Mouse (Mus musculus): ENCODE data around the gene Fgfr2. TPM values are rescaled to one million over a fixed set of nuclear protein-coding genes. Genes with fewer than 3 reads are reported as not detected.
"Not testable (repeated sequence)": the region's sequence is repeated elsewhere in the genome, so short reads cannot be mapped to it uniquely, and the experiment has no call there.

Gene Fgfr2
- total RNA-seq, 2 experiments from 2014 or later, result 1.7 to 3.7 TPM

DNA sequence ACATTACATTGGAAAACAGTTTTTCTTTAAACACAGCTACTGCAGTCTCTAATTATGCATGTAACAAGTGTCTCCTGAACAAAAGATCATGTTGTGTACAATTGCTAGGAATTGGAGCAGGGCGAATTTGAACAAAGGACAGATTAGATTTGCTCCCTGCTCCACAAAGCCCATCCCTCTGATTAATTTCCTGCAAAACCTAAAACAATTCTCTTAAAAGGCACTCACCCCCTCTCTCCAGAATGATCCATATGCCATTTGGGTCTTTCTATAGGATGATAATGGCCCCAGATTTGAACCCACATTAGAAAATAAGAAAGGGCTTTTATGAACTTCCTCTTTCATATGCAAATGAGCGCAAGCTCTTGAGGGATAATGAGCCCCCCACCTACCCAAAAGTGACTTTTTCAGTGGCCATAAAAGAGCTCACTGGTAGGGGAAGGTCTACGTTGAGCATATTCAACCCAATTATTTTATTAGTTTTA, 1658.0 kb downstream of the Fgfr2 start:
- no peak for ATAC-seq (replicated peaks; ENCODE audit: low FRiP score, poor library complexity, severe bottlenecking)

DNA sequence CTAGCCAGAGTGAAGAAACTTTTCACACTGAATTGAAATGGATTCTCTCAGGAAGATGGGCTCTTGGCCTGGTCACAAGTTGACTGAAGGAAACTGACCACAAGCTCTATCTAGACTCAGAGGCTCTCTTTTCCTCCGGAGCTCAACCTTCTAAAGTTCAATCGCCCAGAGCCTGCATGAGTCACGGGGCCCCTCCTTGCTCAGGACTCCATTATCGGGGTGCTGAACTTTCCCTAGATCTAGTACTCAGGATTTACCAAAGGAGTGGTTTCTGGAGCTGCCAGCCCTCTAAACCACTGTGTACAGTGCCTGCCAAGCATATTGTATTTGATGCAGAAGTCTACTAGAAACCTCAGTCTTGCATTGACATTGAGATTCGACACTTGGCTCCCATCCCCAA, 1666.4 kb downstream of the Fgfr2 start:
- no peak for ATAC-seq (replicated peaks; ENCODE audit: low FRiP score, poor library complexity, severe bottlenecking)

DNA sequence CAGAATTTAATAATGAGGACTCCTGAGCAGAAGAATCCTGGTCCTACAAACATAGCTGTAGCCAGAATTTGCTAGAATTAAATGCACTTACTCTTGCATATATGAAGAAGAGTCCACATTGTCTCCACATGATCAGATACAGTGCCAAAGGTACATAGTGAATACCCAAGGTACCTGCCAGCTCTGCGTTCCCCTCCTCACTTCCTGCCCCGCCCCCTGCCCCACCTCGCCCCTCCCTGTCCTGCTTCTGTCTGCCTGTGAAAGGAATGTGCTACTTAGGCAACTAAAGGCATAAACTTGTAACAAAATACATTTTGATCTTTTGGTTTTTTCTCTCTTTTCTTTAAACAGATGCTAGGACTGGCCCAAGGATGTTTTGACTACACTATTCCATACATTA, 1686.1 kb downstream of the Fgfr2 start:
- ATAC-seq (replicated peaks; ENCODE audit: low FRiP score, poor library complexity, severe bottlenecking), result no peak

DNA sequence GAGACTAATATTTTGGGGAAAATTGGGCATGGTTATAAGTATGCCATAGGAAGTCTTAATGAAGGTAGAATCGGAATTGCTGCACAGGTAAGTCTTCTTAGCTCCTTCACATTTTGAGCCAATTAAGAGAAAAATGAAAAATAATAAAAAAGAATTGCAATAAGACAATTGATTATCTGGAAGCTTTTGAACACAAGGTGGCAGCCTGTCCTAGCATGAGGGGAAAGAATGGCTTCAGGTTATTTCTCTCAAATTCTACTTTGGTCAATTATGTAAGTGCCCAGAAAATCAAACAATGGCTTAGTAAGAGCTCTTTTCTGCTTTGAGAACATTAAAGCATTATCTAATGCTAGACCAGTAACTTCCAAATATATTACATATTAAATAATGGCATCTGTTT, 1688.9 kb downstream of the Fgfr2 start:
- ATAC-seq (replicated peaks; ENCODE audit: low FRiP score, poor library complexity, severe bottlenecking), result no peak

DNA sequence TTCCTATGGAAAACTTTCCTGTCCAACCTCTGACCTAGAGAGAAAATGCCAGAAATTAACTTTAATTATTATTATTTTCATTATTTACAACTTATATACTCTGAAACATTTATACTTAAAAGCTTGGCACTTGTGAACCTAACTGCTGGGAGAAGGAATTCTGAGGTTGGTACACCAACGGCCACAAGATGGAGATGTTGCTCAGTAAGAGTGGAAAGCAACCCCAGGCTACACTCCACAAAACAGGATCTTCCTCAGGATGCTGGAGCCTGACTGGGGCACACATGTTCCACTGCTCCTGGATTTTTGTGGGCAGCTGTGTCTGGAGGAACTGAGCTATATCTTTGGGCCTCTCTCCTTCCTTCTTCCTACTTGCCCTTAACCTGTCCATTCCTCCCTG, 1690.9 kb downstream of the Fgfr2 start:
- ATAC-seq (replicated peaks; ENCODE audit: low FRiP score, poor library complexity, severe bottlenecking), result no peak

DNA sequence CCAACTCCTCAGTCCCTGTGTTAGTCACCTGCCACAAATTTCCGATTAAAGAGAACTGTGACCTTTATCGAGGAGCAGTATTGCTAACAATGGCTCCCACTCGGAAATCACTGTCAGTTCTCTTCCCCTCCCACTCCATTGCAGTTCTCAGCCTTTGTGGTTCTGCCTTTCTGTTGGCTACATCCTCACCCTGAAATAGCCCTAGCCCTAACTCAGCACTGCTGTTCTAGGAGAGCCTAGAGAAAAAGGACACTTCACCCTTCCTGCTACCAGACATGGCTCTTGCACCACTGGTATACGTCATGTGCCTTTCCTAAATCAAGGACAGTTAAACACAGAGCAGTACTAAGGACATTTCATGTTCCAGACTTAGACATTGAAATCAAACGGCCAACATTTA, 1695.8 kb downstream of the Fgfr2 start:
- no peak for ATAC-seq (replicated peaks; ENCODE audit: low FRiP score, poor library complexity, severe bottlenecking)

DNA sequence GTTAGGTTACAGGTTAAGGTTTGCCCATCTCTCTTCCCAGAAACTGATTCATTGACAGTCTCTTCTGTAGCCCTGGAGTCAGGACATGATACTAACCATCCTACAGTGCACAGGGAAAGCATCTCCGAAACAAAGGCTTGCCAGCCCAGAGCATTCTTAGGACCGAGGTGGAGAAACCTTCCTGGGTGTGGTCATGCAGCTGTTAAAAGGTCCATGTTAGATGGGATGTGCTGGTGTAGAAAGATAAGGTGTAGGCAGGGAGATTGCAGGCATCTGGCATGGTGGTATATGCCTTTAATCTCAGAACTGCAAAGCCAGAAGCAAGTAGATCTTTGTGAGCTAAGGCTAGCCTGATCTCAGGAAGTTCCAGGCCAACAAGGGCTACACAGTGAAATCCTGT, 1698.2 kb downstream of the Fgfr2 start:
- peak; percentile 98 for ATAC-seq (replicated peaks; ENCODE audit: low FRiP score, poor library complexity, severe bottlenecking)

DNA sequence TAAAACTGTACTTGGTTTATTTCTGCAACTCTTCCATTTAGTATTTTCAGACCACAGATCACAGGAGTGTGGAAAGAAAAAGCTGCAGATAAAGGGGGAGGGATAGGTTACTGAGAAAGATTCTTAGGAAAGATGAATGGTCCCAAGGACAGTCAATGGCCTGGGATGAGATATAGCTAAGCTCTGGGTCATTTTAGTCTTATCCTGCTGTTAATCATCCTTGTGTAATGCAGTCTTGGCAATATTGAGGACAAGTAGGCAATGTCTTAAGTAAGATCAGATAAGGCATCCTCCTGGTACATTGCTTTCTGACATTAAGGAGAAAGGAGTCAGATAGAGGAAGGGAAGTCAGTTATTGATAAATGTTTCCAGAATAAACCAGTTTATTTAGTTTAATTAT, 1705.5 kb downstream of the Fgfr2 start:
- ATAC-seq (replicated peaks; ENCODE audit: low FRiP score, poor library complexity, severe bottlenecking), result no peak

DNA sequence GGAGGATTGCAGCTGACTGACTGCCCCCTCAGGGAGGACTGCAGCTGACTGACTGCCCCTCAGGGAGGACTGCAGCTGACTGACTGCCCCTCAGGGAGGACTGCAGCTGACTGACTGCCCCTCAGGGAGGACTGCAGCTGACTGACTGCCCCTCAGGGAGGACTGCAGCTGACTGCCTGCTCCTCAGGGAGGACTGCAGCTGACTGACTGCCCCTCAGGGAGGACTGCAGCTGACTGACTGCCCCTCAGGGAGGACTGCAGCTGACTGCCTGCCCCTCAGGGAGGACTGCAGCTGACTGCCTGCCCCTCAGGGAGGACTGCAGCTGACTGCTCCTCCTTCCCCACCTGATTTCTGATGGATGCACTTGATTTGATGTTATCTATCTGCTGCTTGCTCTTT, 1706.4 kb downstream of the Fgfr2 start:
- not testable (repeated sequence) for ATAC-seq (replicated peaks; ENCODE audit: low FRiP score, poor library complexity, severe bottlenecking)

DNA sequence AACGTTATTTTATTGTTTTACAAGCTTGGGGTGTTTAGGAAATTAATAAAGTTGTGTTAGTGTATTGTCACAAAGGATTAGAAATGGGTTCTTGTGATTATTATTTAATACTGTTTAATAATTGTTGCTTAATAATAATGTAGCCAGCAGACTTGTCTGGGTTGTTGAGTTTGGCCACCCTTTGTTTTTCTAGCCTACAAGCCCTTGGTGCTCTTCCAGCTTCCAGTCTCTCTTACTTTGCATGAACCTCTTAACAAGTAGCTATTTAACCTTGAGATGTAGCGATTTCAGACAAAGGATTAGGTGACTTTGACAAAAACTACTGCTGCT, 1711.2 kb downstream of the Fgfr2 start:
- no peak for ATAC-seq (replicated peaks; ENCODE audit: low FRiP score, poor library complexity, severe bottlenecking)

DNA sequence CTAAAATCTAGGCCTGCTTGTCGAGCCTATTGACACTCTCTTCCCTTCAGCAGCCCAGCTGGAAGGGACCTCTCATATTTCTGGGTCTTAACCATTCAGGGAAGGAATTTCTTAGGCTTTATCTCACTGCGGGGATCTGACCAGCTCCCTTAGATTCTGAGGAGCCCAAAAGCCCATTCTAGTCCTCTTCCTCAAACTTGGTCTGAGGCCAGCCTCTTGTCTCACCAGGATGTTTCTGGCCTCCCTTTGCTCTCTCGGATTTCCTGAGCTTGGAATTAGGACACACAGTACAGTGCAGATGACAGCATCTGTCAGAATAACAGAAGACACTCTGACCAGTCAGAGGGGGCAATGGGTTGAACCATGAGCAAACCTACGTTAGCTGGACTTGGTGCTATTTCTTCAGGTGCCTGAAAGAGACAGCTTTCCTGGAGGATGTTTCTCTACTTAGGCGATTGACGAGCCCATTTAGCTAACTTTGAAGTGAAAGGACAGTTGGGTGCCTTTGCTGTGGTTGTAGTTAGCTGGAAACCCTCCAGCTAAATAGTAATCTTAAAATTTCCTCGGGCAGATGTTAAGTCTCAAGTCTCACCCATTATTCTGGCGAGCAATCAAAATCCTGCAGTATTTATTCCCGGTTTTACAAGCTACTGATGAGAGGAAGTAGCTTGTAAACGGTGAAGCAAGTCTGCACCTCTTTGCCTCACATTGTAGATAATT, 1711.8 kb downstream of the Fgfr2 start:
- no peak for ATAC-seq (replicated peaks; ENCODE audit: low FRiP score, poor library complexity, severe bottlenecking)

DNA sequence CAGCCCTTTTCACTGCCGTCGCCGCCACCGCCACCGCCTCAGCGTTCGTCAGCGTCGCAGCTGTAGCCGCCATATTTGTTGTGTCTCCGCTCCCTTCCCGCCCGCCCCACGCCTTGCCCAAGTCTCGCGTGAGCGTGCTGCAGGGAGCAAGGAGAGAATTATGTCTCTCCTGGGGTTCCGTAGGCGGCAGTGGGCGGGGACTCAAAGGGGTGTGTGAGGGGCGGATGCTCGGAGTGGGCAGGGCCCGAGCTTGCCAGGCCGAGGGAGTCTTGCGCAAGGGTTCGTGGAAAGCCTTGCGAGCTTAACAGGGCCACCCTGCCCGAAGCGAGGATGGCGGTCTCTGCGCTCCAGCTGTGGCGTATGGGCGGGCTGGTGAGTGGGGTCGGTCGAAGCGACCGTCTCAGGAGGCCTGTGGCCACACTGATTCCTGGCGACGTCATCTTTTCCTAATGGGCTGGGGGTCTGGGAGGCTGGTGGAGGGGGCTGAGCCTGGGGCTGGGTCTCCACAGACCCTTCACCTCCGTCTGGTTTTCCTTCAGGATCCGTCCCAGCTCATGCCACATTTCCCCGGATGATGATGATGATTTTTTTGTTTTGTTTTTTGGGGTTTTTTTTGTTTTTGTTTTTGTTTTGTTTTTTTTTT, 1712.6 kb downstream of the Fgfr2 start, which contains the start of the genes Ikzf5 and Acadsb:
TSS of gene Ikzf5 (minus strand) at position 106 of the 643 bp plus-strand sequence.
TSS of gene Acadsb (plus strand) at position 186 of the 643 bp plus-strand sequence.
- peak; percentile 98 for ATAC-seq (replicated peaks; ENCODE audit: low FRiP score, poor library complexity, severe bottlenecking)

DNA sequence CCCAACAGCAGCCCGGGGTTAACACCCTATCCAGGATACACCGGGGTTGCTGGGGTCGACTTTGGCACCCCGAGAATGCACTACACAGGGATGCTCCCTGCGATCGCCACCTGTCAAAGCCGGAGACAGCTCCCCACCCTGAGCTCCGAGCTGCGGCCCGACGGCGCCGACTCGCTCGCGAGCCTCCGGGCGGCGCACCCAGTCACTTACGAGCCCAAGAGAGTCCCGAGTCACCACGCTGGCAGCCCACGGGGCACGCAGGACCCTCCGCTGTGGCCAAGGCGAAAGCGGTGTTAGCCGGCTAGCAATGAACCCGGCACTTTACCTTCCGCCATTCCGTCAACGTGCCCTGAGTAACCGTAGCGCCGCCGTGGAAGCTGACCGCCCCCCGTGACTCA, 1713.2 kb downstream of the Fgfr2 start:
- peak; percentile 56 for ATAC-seq (replicated peaks; ENCODE audit: low FRiP score, poor library complexity, severe bottlenecking)

DNA sequence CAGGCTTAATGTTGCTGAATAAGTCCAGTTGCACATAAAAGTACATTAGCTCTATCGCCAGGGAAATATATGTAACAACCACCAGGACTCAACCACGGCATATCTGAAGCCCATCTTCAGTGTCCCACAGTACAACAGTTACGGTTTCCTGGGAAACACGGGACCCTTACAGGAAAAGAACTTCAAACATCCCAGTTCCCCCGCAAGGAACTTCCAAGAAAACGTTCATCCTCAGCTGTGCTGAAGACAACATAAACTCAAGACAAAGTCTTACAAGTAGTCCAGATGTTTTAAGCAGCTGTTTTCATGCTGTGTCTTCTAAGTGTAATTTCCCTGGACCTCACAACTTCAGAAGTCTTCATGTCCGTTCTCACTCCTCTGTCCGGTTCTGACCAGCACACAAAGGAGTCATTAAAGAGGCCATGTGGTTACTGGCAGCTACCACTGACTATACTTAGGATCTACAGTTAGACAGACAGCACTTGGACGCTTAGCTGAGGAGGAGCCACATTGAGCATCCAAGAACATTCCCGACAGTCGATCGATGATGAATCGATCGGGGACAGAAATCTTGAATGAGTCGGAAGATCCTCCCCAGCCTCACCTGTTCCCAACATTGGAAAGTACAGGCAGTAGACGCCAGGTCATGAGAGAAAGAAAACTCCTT, 1713.7 kb downstream of the Fgfr2 start:
- peak; percentile 33 for ATAC-seq (replicated peaks; ENCODE audit: low FRiP score, poor library complexity, severe bottlenecking)

DNA sequence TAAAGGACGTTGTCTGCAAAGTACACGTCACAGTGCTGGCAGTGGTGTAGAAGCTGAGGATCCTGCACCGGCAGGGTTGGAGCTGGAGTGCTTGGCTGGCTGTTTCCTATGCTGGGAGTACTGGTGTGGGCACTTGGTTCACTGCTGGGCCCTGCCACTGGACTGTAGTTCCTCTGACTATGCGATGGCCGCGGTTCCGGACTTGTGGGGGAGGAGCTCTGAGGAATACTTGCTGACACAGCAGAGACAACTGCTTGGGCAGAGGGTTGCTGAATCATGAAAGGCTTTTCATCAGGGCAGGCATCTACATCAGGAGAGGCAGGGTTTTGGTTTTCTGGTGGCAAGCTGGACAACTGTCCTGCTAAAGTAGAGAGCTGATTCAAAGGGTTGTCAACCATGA, 1731.4 kb downstream of the Fgfr2 start:
- not testable (repeated sequence) for ATAC-seq (replicated peaks; ENCODE audit: low FRiP score, poor library complexity, severe bottlenecking)

DNA sequence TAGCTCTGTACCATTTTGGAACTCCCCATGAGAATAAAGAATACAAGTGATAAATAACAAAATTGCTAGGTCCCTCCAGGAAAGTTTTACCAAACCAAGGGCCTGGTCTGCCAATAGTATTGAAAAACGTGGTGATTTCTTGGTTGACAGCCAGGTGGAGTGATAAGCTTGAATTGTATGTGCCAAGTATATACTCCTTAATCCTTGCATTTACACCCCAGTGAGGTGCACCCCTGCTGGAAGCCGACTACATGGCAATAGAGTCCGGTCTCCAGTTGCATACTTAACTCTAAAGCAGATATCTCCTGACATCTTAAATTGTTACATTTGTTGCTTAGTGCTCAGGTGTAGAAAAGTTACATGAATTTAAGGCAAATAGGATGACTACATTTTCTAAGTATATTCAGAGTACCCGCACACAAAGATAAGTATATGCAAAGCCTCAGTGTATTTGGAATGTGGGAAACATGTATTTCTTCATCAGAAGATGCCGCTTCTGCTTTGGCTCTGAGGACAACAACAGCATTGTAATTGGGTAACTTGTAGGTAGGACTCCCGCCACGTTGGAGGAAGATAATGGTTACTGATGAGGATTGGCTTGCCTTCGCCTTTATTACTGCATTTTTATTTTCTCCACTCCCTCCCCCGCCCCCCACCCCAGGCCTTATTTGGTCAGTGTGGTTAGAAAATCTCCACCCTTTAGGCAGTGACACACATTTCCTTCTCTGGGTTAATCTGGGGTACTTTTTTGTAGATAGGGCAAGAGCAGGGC, 1751.1 kb downstream of the Fgfr2 start:
- ATAC-seq (replicated peaks; ENCODE audit: low FRiP score, poor library complexity, severe bottlenecking), result no peak

DNA sequence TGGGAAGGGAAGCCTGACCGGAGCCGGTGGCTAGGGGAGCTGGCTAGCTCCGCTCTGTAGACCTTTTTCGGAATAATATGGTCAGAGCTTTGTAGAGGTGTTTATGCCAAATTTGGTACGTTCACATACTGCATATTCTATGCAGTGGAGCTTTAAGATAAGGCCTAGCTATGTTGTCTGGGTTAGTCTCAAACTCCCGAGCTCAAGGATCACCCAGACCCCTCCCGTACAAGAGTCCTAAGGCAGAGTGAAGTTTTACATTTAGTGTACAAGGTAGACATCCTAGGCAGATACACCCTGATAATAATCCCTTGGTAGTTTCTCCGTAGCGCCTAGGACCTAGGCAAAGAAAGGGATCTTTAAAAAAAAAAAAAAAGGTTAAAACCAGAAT, 1751.7 kb downstream of the Fgfr2 start:
- no peak for ATAC-seq (replicated peaks; ENCODE audit: low FRiP score, poor library complexity, severe bottlenecking)

DNA sequence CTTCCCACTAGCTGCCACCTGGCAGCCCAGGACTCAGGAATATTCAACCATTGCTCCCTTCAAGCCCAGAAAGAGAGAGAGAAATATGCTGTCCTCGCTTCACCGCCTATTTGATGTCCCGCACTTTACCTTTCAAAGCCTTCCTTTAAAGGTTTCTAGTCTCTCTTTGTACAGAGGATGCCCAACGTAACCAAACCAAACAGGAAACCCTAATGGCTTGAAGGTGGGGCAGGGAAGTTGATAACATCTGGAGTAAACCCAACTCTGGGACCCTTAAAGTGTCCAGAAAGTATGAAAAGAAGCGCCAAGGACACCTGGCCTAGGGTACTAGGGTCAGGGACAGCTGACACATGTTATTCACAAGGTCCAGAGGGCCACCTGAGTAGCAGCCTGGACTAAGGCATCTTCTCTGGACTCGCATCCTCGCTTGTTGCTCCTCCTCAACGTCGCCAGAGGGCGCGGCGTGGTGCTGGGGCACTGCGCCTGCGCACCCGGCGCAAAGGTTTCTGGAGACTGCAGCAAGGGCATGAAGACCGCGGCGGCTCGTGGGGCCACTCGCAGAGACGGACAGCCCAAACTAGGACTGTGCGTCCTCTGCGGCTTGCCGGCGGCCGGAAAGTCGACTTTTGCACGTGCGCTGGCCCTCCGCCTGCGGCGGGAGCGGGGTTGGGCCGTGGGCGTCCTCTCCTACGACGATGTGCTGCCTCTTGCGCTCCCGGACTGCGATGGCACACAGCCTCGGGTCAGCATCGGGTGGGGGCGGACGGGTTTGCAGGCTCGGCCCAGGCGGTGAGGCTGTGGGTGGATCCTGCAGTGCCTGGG, 1752.3 kb downstream of the Fgfr2 start, which contains the start of gene Pstk:
TSS of gene Pstk (plus strand) at position 494 of the 822 bp plus-strand sequence.
- ATAC-seq (replicated peaks; ENCODE audit: low FRiP score, poor library complexity, severe bottlenecking), result peak; percentile 98

DNA sequence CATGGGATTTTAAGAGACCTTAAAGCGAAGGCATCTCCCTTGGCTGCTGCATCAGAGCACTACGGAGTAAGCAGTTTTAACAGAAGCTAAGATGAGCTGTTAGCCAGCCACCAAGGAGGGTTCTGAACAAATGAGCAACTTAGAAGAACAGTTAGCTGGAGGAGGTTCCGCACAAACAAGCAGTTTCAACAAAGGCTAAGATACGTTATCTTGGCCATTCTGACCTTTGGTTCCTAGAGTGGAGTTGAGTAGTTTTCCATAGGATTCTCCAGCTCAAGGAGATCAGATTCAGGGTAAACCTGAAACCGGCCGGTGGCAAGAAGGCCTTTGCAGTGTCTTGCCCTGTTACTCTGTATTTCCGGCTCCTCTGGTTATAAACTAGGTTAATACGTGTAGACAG, 1759.0 kb downstream of the Fgfr2 start:
- no peak for ATAC-seq (replicated peaks; ENCODE audit: low FRiP score, poor library complexity, severe bottlenecking)
